Mouse (Mus musculus): ENCODE measurements around the gene Cdk20. TPM values are rescaled to one million over a fixed set of nuclear protein-coding genes. Genes with fewer than 3 reads are reported as not detected.

The Cdk20 gene
- total RNA-seq, 1 experiment = 6.0 TPM

GRCm38 (mm10) chr13:64443263-64443894 lies 11.3 kb downstream of the Cdk20 start:
- in situ Hi-C loops (cut with MboI; ENCODE audit: low sequenced_read_pairs in 2 of 2, unreplicated experiment in 2 of 2) = loop anchor here (5.0 to 10.0 kb wide), 3 partner anchors 126 to 131 kb away; no protein-coding TSS in a partner anchor
- Histone ChIP-seq H3K36me3 (ENCODE audit: control insufficient read depth, insufficient read depth, low read length, poor library complexity, severe bottlenecking) (peaks cover 4% of the 10 kb centered on the region; the same call in 1 of the 2 replicates), H3K27ac (ENCODE audit: insufficient read depth, low read depth, low read length, poor library complexity, severe bottlenecking) (no peak overlapping the region), H3K4me3 (ENCODE audit: insufficient read depth in 1 of 2, low read depth in 1 of 2, low read length in 2 of 2, poor library complexity in 1 of 2, severe bottlenecking in 1 of 2) (no peak overlapping the region), H3K9me3 (ENCODE audit: control insufficient read depth, insufficient read depth, low read depth, low read length) (no peaks in the 10 kb centered on the region), H3K4me1 (ENCODE audit: control insufficient read depth in 2 of 2, insufficient read depth in 2 of 2, low read length in 2 of 2, poor library complexity in 1 of 2) (no peaks in the 10 kb centered on the region; a peak in 1 of 4 replicates), H3K9ac (ENCODE audit: insufficient read depth, low read depth, low read length, poor library complexity, severe bottlenecking) (no peak overlapping the region)
- no peak for TF ChIP-seq ZNF384 (IDR thresholded peaks at IDR 0.05; ENCODE audit: low read depth, low read length)
- no peak for TF ChIP-seq HCFC1 (IDR thresholded peaks at IDR 0.05; ENCODE audit: borderline replicate concordance, insufficient read depth, low read length)
- peak; percentile 82; the same call in 1 of the 2 replicates for TF ChIP-seq ZC3H11A (IDR thresholded peaks at IDR 0.05; ENCODE audit: borderline replicate concordance, low read depth, low read length)
- no peak for TF ChIP-seq MAFK (IDR thresholded peaks at IDR 0.05; ENCODE audit: insufficient read depth, low read depth, low read length)
- TF ChIP-seq CHD2 (IDR thresholded peaks at IDR 0.05; ENCODE audit: low read depth, low read length) = no peak
- peak; percentile 75 for DNase-seq (ENCODE audit: low read depth, low spot score)

DNA sequence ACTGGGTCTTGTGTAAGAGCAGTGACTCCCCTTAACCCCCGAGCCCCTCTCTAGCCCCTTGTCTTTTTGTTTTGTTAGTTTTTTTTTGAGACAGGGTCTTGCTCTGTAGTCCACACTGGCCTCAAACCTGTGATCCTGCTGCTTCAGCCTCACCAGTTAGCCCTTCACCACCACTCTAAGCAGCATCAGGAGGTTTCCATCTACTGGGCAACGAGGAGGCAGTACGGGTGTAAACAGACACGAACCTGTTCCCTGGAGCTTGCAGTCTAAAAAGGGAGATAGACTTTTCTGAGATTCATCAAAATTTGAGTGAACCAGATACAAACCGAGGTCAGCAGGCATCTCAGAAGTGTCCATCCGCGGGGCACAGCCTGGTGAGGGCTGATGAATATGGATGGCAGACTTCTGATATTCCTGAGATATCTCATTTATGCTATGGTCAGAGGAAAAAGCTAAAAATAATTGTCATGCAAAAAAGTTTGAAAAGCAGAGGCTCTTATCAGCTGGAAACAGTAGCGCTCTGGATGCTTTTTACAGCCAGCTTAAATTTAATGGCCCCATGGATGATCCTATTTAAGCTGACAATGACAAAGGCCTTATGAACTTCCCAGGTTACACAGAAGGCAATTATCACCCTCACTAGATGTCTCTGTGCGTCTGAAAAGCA lies 13.3 kb downstream of the Cdk20 start:
- H3K9me3 ChIP-seq (ENCODE audit: control insufficient read depth, insufficient read depth, low read depth, low read length) = no peaks in the 10 kb centered on the region
- no peak overlapping the region for H3K27ac ChIP-seq (ENCODE audit: insufficient read depth, low read depth, low read length, poor library complexity, severe bottlenecking)
- H3K9ac ChIP-seq (ENCODE audit: insufficient read depth, low read depth, low read length, poor library complexity, severe bottlenecking) = no peak overlapping the region
- no peak for DNase-seq (ENCODE audit: low read depth, low spot score)
- H3K4me1 ChIP-seq (ENCODE audit: control insufficient read depth in 2 of 2, insufficient read depth in 2 of 2, low read length in 2 of 2, poor library complexity in 1 of 2) = no peaks in the 10 kb centered on the region; a peak in 1 of 4 replicates
- in situ Hi-C loops (cut with MboI; ENCODE audit: low sequenced_read_pairs in 2 of 2, unreplicated experiment in 2 of 2) = loop anchor here in 1 of 2 experiments (10.0 kb wide), 1 partner anchor 129 kb away; no protein-coding TSS in a partner anchor
- no peaks in the 10 kb centered on the region for H3K36me3 ChIP-seq (ENCODE audit: control insufficient read depth, insufficient read depth, low read length, poor library complexity, severe bottlenecking)
- no peak overlapping the region for H3K4me3 ChIP-seq (ENCODE audit: insufficient read depth in 1 of 2, low read depth in 1 of 2, low read length in 2 of 2, poor library complexity in 1 of 2, severe bottlenecking in 1 of 2)
- no peak for TF ChIP-seq MAFK (IDR thresholded peaks at IDR 0.05; ENCODE audit: insufficient read depth, low read depth, low read length)
- no peak for TF ChIP-seq ZC3H11A (IDR thresholded peaks at IDR 0.05; ENCODE audit: borderline replicate concordance, low read depth, low read length)
- TF ChIP-seq CHD2 (IDR thresholded peaks at IDR 0.05; ENCODE audit: low read depth, low read length) = no peak
- TF ChIP-seq ZNF384 (IDR thresholded peaks at IDR 0.05; ENCODE audit: low read depth, low read length) = no peak
- no peak for TF ChIP-seq HCFC1 (IDR thresholded peaks at IDR 0.05; ENCODE audit: borderline replicate concordance, insufficient read depth, low read length)

DNA sequence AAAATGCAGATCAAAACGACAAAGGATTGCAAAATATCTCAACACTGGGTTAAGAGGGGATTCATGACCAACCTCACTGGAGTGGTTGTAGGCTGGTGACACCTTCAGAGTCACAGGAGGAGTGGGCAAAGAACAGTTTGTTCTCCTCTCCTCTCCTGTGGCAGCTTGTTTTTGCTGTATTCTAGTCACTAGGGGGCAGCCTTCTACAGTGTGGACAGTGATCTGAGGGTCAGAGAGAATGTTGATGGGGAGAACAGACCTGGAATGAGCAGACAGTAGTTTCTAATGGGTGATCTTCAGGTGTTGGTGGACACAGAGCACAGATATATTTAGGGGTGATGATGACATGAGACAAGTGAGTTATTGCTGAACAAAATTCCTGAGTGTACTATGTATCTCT lies 15.8 kb downstream of the Cdk20 start:
- DNase-seq (ENCODE audit: low read depth, low spot score) = no peak
- Histone ChIP-seq H3K9me3 (ENCODE audit: control insufficient read depth, insufficient read depth, low read depth, low read length) (no peaks in the 10 kb centered on the region), H3K4me3 (ENCODE audit: insufficient read depth in 1 of 2, low read depth in 1 of 2, low read length in 2 of 2, poor library complexity in 1 of 2, severe bottlenecking in 1 of 2) (no peak overlapping the region), H3K9ac (ENCODE audit: insufficient read depth, low read depth, low read length, poor library complexity, severe bottlenecking) (no peak overlapping the region), H3K4me1 (ENCODE audit: control insufficient read depth in 2 of 2, insufficient read depth in 2 of 2, low read length in 2 of 2, poor library complexity in 1 of 2) (no peaks in the 10 kb centered on the region; a peak in 1 of 4 replicates), H3K36me3 (ENCODE audit: control insufficient read depth, insufficient read depth, low read length, poor library complexity, severe bottlenecking) (no peaks in the 10 kb centered on the region), H3K27ac (ENCODE audit: insufficient read depth, low read depth, low read length, poor library complexity, severe bottlenecking) (no peak overlapping the region)
- peak; percentile 80 for TF ChIP-seq ZC3H11A (IDR thresholded peaks at IDR 0.05; ENCODE audit: borderline replicate concordance, low read depth, low read length)
- no peak for TF ChIP-seq MAFK (IDR thresholded peaks at IDR 0.05; ENCODE audit: insufficient read depth, low read depth, low read length)
- in situ Hi-C loops (cut with MboI; ENCODE audit: low sequenced_read_pairs in 2 of 2, unreplicated experiment in 2 of 2) = loop anchor here in 1 of 2 experiments (10.0 kb wide), 1 partner anchor 127 kb away; no protein-coding TSS in a partner anchor

GRCm38 (mm10) chr13:64448729-64449128 lies 16.6 kb downstream of the Cdk20 start:
- Histone ChIP-seq H3K9ac (ENCODE audit: insufficient read depth, low read depth, low read length, poor library complexity, severe bottlenecking) (no peak overlapping the region), H3K4me3 (ENCODE audit: insufficient read depth in 1 of 2, low read depth in 1 of 2, low read length in 2 of 2, poor library complexity in 1 of 2, severe bottlenecking in 1 of 2) (no peak overlapping the region), H3K36me3 (ENCODE audit: control insufficient read depth, insufficient read depth, low read length, poor library complexity, severe bottlenecking) (no peaks in the 10 kb centered on the region), H3K27ac (ENCODE audit: insufficient read depth, low read depth, low read length, poor library complexity, severe bottlenecking) (no peak overlapping the region), H3K4me1 (ENCODE audit: control insufficient read depth in 2 of 2, insufficient read depth in 2 of 2, low read length in 2 of 2, poor library complexity in 1 of 2) (no peaks in the 10 kb centered on the region), H3K9me3 (ENCODE audit: control insufficient read depth, insufficient read depth, low read depth, low read length) (no peaks in the 10 kb centered on the region)
- in situ Hi-C loops (cut with MboI; ENCODE audit: low sequenced_read_pairs in 2 of 2, unreplicated experiment in 2 of 2) = loop anchor here in 1 of 2 experiments (10.0 kb wide), 1 partner anchor 126 kb away; no protein-coding TSS in a partner anchor
- no peak for TF ChIP-seq MAFK (IDR thresholded peaks at IDR 0.05; ENCODE audit: insufficient read depth, low read depth, low read length)
- TF ChIP-seq HCFC1 (IDR thresholded peaks at IDR 0.05; ENCODE audit: borderline replicate concordance, insufficient read depth, low read length) = no peak
- TF ChIP-seq CHD2 (IDR thresholded peaks at IDR 0.05; ENCODE audit: low read depth, low read length) = no peak
- TF ChIP-seq ZNF384 (IDR thresholded peaks at IDR 0.05; ENCODE audit: low read depth, low read length) = no peak
- TF ChIP-seq ZC3H11A (IDR thresholded peaks at IDR 0.05; ENCODE audit: borderline replicate concordance, low read depth, low read length) = no peak
- DNase-seq (ENCODE audit: low read depth, low spot score) = no peak

Data from ES-E14 (cell line).